Mouse (Mus musculus) heart, embryonic 14.5 days (tissue): ENCODE data around the gene Gm4952. TPM values are rescaled to one million over a fixed set of nuclear protein-coding genes. Genes with fewer than 3 reads are reported as not detected.
A peak's percentile ranks its signal among the peaks of the same experiment; 100 is the strongest.

Source experiments
- ATAC-seq: fragments of 200-750 bp; cut with Nextera tagmentation; 2 replicates; pipeline ENCODE4 v1.8.0; 2017; ENCODE audit warnings: low read depth, moderate TSS enrichment; ENCODE audit not compliant: insufficient number of reproducible peaks, insufficient read depth, low FRiP score
- H3K27ac ChIP-seq, 2 experiments: fragments of 200-500 bp in 1 of 2; fragments of 300-500 bp in 1 of 2; sonication (generic) in 1 of 2; replicated peaks in 1 of 2; 2 replicates each; pipeline ENCODE4 v1.5.1; 2012 to 2014; ENCODE audit warnings: low read depth in 2 of 2, low read length in 2 of 2, control low read depth in 1 of 2, mild to moderate bottlenecking in 1 of 2, mixed read lengths in 1 of 2; ENCODE audit not compliant: control insufficient read depth in 1 of 2, insufficient read depth in 1 of 2
- H3K27me3 ChIP-seq: fragments of 300-500 bp; sonication (generic); 2 replicates; pipeline ENCODE4 v1.6.1; 2014; ENCODE audit warnings: mild to moderate bottlenecking, low read length, control low read depth; ENCODE audit not compliant: control insufficient read depth, insufficient read depth
- H3K36me3 ChIP-seq: fragments of 300-500 bp; sonication (generic); 2 replicates; pipeline ENCODE4 v1.6.1; 2014; ENCODE audit warnings: mild to moderate bottlenecking, control low read depth, low read length, mixed read lengths; ENCODE audit not compliant: control insufficient read depth, insufficient read depth
- H3K4me1 ChIP-seq, 2 experiments: fragments of 200-500 bp in 1 of 2; fragments of 300-500 bp in 1 of 2; sonication (generic) in 1 of 2; 2 replicates each; pipeline ENCODE4 v1.6.1; 2012 to 2014; ENCODE audit warnings: low read length in 2 of 2, control low read depth in 1 of 2, mixed read lengths in 1 of 2; ENCODE audit not compliant: control insufficient read depth in 2 of 2, insufficient read depth in 2 of 2
- H3K4me2 ChIP-seq: fragments of 300-500 bp; sonication (generic); 2 replicates; pipeline ENCODE4 v1.6.1; 2014; ENCODE audit warnings: mild to moderate bottlenecking, low read length
- H3K4me3 ChIP-seq, 2 experiments: fragments of 200-500 bp in 1 of 2; fragments of 300-500 bp in 1 of 2; sonication (generic) in 1 of 2; 2 replicates each; pipeline ENCODE4 v1.5.1; 2012 to 2014; ENCODE audit warnings: low read length in 2 of 2, mild to moderate bottlenecking in 2 of 2, control low read depth in 1 of 2, low read depth in 1 of 2, moderate library complexity in 1 of 2; ENCODE audit not compliant: control insufficient read depth in 1 of 2, insufficient read depth in 1 of 2
- H3K9ac ChIP-seq: fragments of 300-500 bp; sonication (generic); 2 replicates; pipeline ENCODE4 v1.6.1; 2014; ENCODE audit warnings: mild to moderate bottlenecking, low read length
- H3K9me3 ChIP-seq: fragments of 300-500 bp; sonication (generic); 2 replicates; pipeline ENCODE4 v1.6.1; 2016; ENCODE audit warnings: low read length, control low read depth; ENCODE audit not compliant: control insufficient read depth
- WGBS: fragments of 180-500 bp; shearing (Covaris S2); extraction: QIAGEN DNeasy Blood & Tissue Kit; methylation state at CpG from one replicate; pipeline ENCODE4 v1.1.7; 2014; 5-methylcytosine and 5-hydroxymethylcytosine counted together
- polyA plus RNA-seq: library from polyadenylated mRNA; unstranded; fragments of >200 nt; fragmentation: Nextera tagmentation; extraction: Ambion mirVana; gene quantifications from 2 replicates; pipeline ENCODE4 v1.2.1, GENCODE M21; 2014

The Gm4952 gene
- polyA plus RNA-seq, 1 experiment from 2014 or later = not detected

GRCm38 (mm10) chr19:12571687-12572086 is 28.1 kb upstream of the Gm4952 start:
- Histone ChIP-seq H3K4me3 (no peak overlapping the region), H3K4me1 (peaks cover 5 to 11% of the 10 kb centered on the region in 2 experiments; a peak in 3 of 4 replicates), H3K36me3 (no peaks in the 10 kb centered on the region), H3K9ac (no peak overlapping the region), H3K4me2 (no peak overlapping the region), H3K9me3 (no peaks in the 10 kb centered on the region), H3K27ac (no peak overlapping the region), H3K27me3 (no peaks in the 10 kb centered on the region)
- ATAC-seq = no peak
- 95% methylated on average over 1 of the region's 1 CpGs for WGBS

GRCm38 (mm10) chr19:12572614-12573265 is 27.0 kb upstream of the Gm4952 start:
- Histone ChIP-seq H3K9me3 (no peaks in the 10 kb centered on the region), H3K4me3 (peak overlapping the region; percentile 28 to 51), H3K4me1 (peaks cover 5 to 11% of the 10 kb centered on the region in 2 experiments; a peak in 3 of 4 replicates), H3K27ac (peak overlapping the region; percentile 57 to 62), H3K9ac (no peak overlapping the region), H3K4me2 (peak overlapping the region; percentile 83), H3K27me3 (no peaks in the 10 kb centered on the region), H3K36me3 (peaks cover 10% of the 10 kb centered on the region)
- ATAC-seq = 0 out of 2 replicates have a peak, but pooled peaks have one; percentile 5
- WGBS = 86% methylated on average over 1 of the region's 1 CpGs

GRCm38 (mm10) chr19:12573266-12574011 is 26.3 kb upstream of the Gm4952 start:
- Histone ChIP-seq H3K4me1 (peaks cover 5 to 11% of the 10 kb centered on the region in 2 experiments; a peak in 3 of 4 replicates), H3K36me3 (peaks cover 17% of the 10 kb centered on the region), H3K4me2 (peak overlapping the region; percentile 83), H3K9ac (peak overlapping the region; percentile 75), H3K4me3 (peak overlapping the region; percentile 51 to 55), H3K9me3 (no peaks in the 10 kb centered on the region), H3K27ac (peak overlapping the region; percentile 76 to 80), H3K27me3 (no peaks in the 10 kb centered on the region)
- 6% methylated on average over 14 of the region's 14 CpGs for WGBS
- ATAC-seq = peak; percentile 99

- H3K27ac ChIP-seq = peak overlapping the region; percentile 76 to 80
- H3K9me3 ChIP-seq = no peaks in the 10 kb centered on the region
- peak overlapping the region; percentile 83 for H3K4me2 ChIP-seq
- peak overlapping the region; percentile 51 to 55 for H3K4me3 ChIP-seq
- peak overlapping the region; percentile 75 for H3K9ac ChIP-seq
- peaks cover 5 to 11% of the 10 kb centered on the region in 2 experiments; a peak in 3 of 4 replicates for H3K4me1 ChIP-seq
- ATAC-seq = no peak
- H3K36me3 ChIP-seq = peaks cover 21% of the 10 kb centered on the region
- no peaks in the 10 kb centered on the region for H3K27me3 ChIP-seq
- WGBS = 10% methylated on average over 5 of the region's 5 CpGs
Observed at GRCm38 (mm10) chr19:12574012-12574407, 25.8 kb upstream of the Gm4952 start.

GRCm38 (mm10) chr19:12575107-12575506 is 24.7 kb upstream of the Gm4952 start:
- Histone ChIP-seq H3K9me3 (no peaks in the 10 kb centered on the region), H3K4me2 (peak overlapping the region; percentile 83), H3K36me3 (peaks cover 23% of the 10 kb centered on the region), H3K4me1 (peaks cover 5 to 11% of the 10 kb centered on the region in 2 experiments; a peak in 3 of 4 replicates), H3K27me3 (no peaks in the 10 kb centered on the region), H3K27ac (no peak overlapping the region), H3K4me3 (no peak overlapping the region), H3K9ac (no peak overlapping the region)
- ATAC-seq = no peak
- WGBS = 81% methylated on average over 7 of the region's 7 CpGs

GRCm38 (mm10) chr19:12575514-12575913 is 24.3 kb upstream of the Gm4952 start:
- Histone ChIP-seq H3K4me2 (no peak overlapping the region), H3K4me1 (peaks cover 5 to 11% of the 10 kb centered on the region in 2 experiments; a peak in 3 of 4 replicates), H3K27ac (no peak overlapping the region), H3K4me3 (no peak overlapping the region), H3K9me3 (no peaks in the 10 kb centered on the region), H3K36me3 (peaks cover 23% of the 10 kb centered on the region), H3K9ac (no peak overlapping the region), H3K27me3 (no peaks in the 10 kb centered on the region)
- WGBS = 100% methylated on average over 2 of the region's 2 CpGs
- no peak for ATAC-seq

- peaks cover 23% of the 10 kb centered on the region for H3K36me3 ChIP-seq
- H3K9ac ChIP-seq = no peak overlapping the region
- no peaks in the 10 kb centered on the region for H3K27me3 ChIP-seq
- H3K4me3 ChIP-seq = no peak overlapping the region
- H3K9me3 ChIP-seq = no peaks in the 10 kb centered on the region
- 81% methylated on average over 2 of the region's 2 CpGs for WGBS
- ATAC-seq = no peak
- H3K4me1 ChIP-seq = peaks cover 5 to 11% of the 10 kb centered on the region in 2 experiments; a peak in 3 of 4 replicates
- no peak overlapping the region for H3K4me2 ChIP-seq
- H3K27ac ChIP-seq = no peak overlapping the region
Observed at GRCm38 (mm10) chr19:12576639-12577038, 23.1 kb upstream of the Gm4952 start.
